Mouse (Mus musculus) liver, postnatal 0 days (tissue): ENCODE measurements around the gene Fgf6.

Experiments used
- CTCF ChIP-seq: sonication (generic); IDR thresholded peaks from 2 replicates; pipeline ENCODE4 v1.5.1; 2016; ENCODE audit warnings: antibody characterized with exemption, low read depth
- EP300 ChIP-seq: IDR thresholded peaks from 2 replicates; pipeline ENCODE4 v1.6.1; 2016; ENCODE audit warnings: antibody characterized with exemption, low read depth, mild to moderate bottlenecking

DNA sequence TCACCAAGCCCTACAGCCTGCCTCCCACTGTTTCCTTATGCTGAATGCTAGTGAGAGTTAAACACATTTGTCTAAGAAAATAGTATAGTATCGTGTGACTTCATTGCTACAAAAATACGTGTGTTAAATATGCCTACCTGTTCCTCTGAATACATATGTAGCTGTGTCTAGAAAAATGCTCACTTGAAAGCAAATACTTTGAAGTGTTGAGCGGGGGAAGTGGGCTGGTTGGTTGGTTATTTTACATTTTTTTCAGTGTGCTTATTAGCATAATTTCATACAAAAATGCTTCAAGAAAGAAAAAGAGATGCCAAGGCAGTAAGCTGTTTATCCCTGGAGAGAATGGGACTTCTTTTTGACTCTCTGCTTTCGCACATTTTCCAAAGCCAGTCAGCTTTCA is 44.6 kb downstream of the Fgf6 start:
- TF ChIP-seq CTCF = no peak
- TF ChIP-seq EP300 = no peak
